Mouse (Mus musculus) lung, embryonic 16.5 days (tissue): ENCODE results near the gene Sh3pxd2a. TPM values are rescaled to one million over a fixed set of nuclear protein-coding genes. Genes with fewer than 3 reads are reported as not detected.

Experiments used
- ATAC-seq: fragments of 200-750 bp; cut with Nextera tagmentation; 2 replicates; pipeline ENCODE4 v1.8.0; 2017; ENCODE audit warnings: low read depth, mild to moderate bottlenecking, moderate library complexity
- H3K27ac ChIP-seq: fragments of 300-500 bp; sonication (generic); 2 replicates; pipeline ENCODE4 v1.5.1; 2014; ENCODE audit warnings: mild to moderate bottlenecking, control low read depth, low read length
- H3K27me3 ChIP-seq: fragments of 300-500 bp; sonication (generic); 2 replicates; pipeline ENCODE4 v1.6.1; 2014; ENCODE audit warnings: low read depth, low read length, mixed read lengths; ENCODE audit not compliant: control insufficient read depth, insufficient read depth
- H3K36me3 ChIP-seq: fragments of 300-500 bp; sonication (generic); 2 replicates; pipeline ENCODE4 v1.6.1; 2014; ENCODE audit warnings: low read length; ENCODE audit not compliant: control insufficient read depth, insufficient read depth
- H3K4me1 ChIP-seq: fragments of 300-500 bp; sonication (generic); replicated peaks from 2 replicates; pipeline ENCODE4 v1.6.1; 2014; ENCODE audit warnings: low read length, mixed read lengths; ENCODE audit not compliant: control insufficient read depth, insufficient read depth
- H3K4me2 ChIP-seq: fragments of 300-500 bp; sonication (generic); 2 replicates; pipeline ENCODE4 v1.6.1; 2014; ENCODE audit warnings: low read depth, low read length, control low read depth
- H3K4me3 ChIP-seq: fragments of 300-500 bp; sonication (generic); 2 replicates; pipeline ENCODE4 v1.5.1; 2014; ENCODE audit warnings: mild to moderate bottlenecking, low read length, control low read depth
- H3K9ac ChIP-seq: fragments of 300-500 bp; sonication (generic); 2 replicates; pipeline ENCODE4 v1.6.1; 2014; ENCODE audit warnings: low read length, control low read depth
- H3K9me3 ChIP-seq: fragments of 300-500 bp; sonication (generic); 2 replicates; pipeline ENCODE4 v1.6.1; 2016; ENCODE audit warnings: low read length; ENCODE audit not compliant: control insufficient read depth
- WGBS: fragments of 180-500 bp; shearing (Covaris S2); extraction: QIAGEN DNeasy Blood & Tissue Kit; methylation state at CpG from one replicate; pipeline ENCODE4 v1.1.7; 2014; 5-methylcytosine and 5-hydroxymethylcytosine counted together
- polyA plus RNA-seq: library from polyadenylated mRNA; unstranded; fragments of >200 nt; fragmentation: Nextera tagmentation; extraction: Ambion mirVana; gene quantifications from 2 replicates; pipeline ENCODE4 v1.2.1, GENCODE M21; 2015

The Sh3pxd2a gene
- polyA plus RNA-seq = 6.1 and 6.6 TPM in 2 replicates

- Histone ChIP-seq H3K9me3 (0 out of 2 replicates have a peak, but pooled peaks cover 3% of the 10 kb centered on the region), H3K4me3 (peak within 1 kb of the TSS; percentile 67), H3K27ac (peak within 1 kb of the TSS; percentile 84), H3K4me2 (peak within 1 kb of the TSS; percentile 96), H3K4me1 (peaks cover 35% of the 10 kb centered on the region), H3K27me3 (no peaks in the 10 kb centered on the region), H3K9ac (peak within 1 kb of the TSS; percentile 82), H3K36me3 (no peaks in the 10 kb centered on the region)
- 1% methylated on average over 48 of the region's 70 CpGs for WGBS
- ATAC-seq = peak; percentile 95
Observed at GRCm38 (mm10) chr19:47464304-47465241, at the start of gene Sh3pxd2a. Gene Sh3pxd2a, minus strand, starts transcription at chr19:47464401.

- Histone ChIP-seq H3K9ac (no peak overlapping the region), H3K9me3 (no peaks in the 10 kb centered on the region), H3K4me1 (peaks cover 27% of the 10 kb centered on the region), H3K36me3 (peaks cover 11% of the 10 kb centered on the region), H3K27me3 (no peaks in the 10 kb centered on the region), H3K4me2 (no peak overlapping the region), H3K27ac (peak overlapping the region; percentile 30; the same call in 1 of the 2 replicates), H3K4me3 (no peak overlapping the region)
- no peak for ATAC-seq
- 53% methylated on average over 4 of the region's 4 CpGs for WGBS
Observed at GRCm38 (mm10) chr19:47513618-47513897, 49.4 kb upstream of the Sh3pxd2a start.

- peak overlapping the region; percentile 87 for H3K27ac ChIP-seq
- H3K36me3 ChIP-seq = peaks cover 11% of the 10 kb centered on the region
- 43% methylated on average over 21 of the region's 21 CpGs for WGBS
- ATAC-seq = no peak
- H3K27me3 ChIP-seq = no peaks in the 10 kb centered on the region
- H3K4me1 ChIP-seq = peaks cover 32% of the 10 kb centered on the region
- H3K9ac ChIP-seq = peak overlapping the region; percentile 6; the same call in 1 of the 2 replicates
- no peak overlapping the region; the same call in 1 of the 2 replicates for H3K4me2 ChIP-seq
- no peak overlapping the region for H3K4me3 ChIP-seq
- H3K9me3 ChIP-seq = no peaks in the 10 kb centered on the region
Observed at GRCm38 (mm10) chr19:47512794-47513617, 48.8 kb upstream of the Sh3pxd2a start.

- Histone ChIP-seq H3K4me2 (0 out of 2 replicates have a peak overlapping the region, but pooled peaks have one; percentile 15), H3K9me3 (no peaks in the 10 kb centered on the region), H3K4me3 (no peak overlapping the region), H3K4me1 (peaks cover 40% of the 10 kb centered on the region), H3K36me3 (peaks cover 11% of the 10 kb centered on the region), H3K27ac (peak overlapping the region; percentile 87), H3K9ac (no peak overlapping the region), H3K27me3 (no peaks in the 10 kb centered on the region)
- WGBS = 53% methylated on average over 6 of the region's 6 CpGs
- no peak for ATAC-seq
Observed at GRCm38 (mm10) chr19:47511958-47512357, 47.8 kb upstream of the Sh3pxd2a start.

- H3K4me3 ChIP-seq = no peak overlapping the region
- peak overlapping the region; percentile 87 for H3K27ac ChIP-seq
- H3K4me2 ChIP-seq = 0 out of 2 replicates have a peak overlapping the region, but pooled peaks have one; percentile 15
- H3K27me3 ChIP-seq = no peaks in the 10 kb centered on the region
- H3K9me3 ChIP-seq = no peaks in the 10 kb centered on the region
- peaks cover 40% of the 10 kb centered on the region for H3K4me1 ChIP-seq
- H3K36me3 ChIP-seq = peaks cover 11% of the 10 kb centered on the region
- H3K9ac ChIP-seq = no peak overlapping the region
- no peak for ATAC-seq
- WGBS = 64% methylated on average over 7 of the region's 7 CpGs
Observed at GRCm38 (mm10) chr19:47511294-47511675, 47.1 kb upstream of the Sh3pxd2a start.

GRCm38 (mm10) chr19:47510473-47511293, 46.5 kb upstream of the Sh3pxd2a start:
- Histone ChIP-seq H3K27me3 (no peaks in the 10 kb centered on the region), H3K36me3 (peaks cover 8% of the 10 kb centered on the region), H3K9ac (0 out of 2 replicates have a peak overlapping the region, but pooled peaks have one; percentile 45), H3K4me1 (peaks cover 40% of the 10 kb centered on the region), H3K4me2 (no peak overlapping the region), H3K9me3 (no peaks in the 10 kb centered on the region), H3K4me3 (no peak overlapping the region), H3K27ac (peak overlapping the region; percentile 89)
- WGBS = 45% methylated on average over 25 of the region's 25 CpGs
- peak; percentile 47 for ATAC-seq

- ATAC-seq = no peak
- 49% methylated on average over 7 of the region's 7 CpGs for WGBS
- peaks cover 40% of the 10 kb centered on the region for H3K4me1 ChIP-seq
Observed at GRCm38 (mm10) chr19:47510135-47510472, 45.9 kb upstream of the Sh3pxd2a start.

GRCm38 (mm10) chr19:47508771-47509281, 44.6 kb upstream of the Sh3pxd2a start:
- H3K4me2 ChIP-seq = peak overlapping the region; percentile 21; the same call in 1 of the 2 replicates
- H3K36me3 ChIP-seq = peaks cover 5% of the 10 kb centered on the region; the same call in 1 of the 2 replicates

More at GRCm38 (mm10) chr19:47510135-47510472, 45.9 kb upstream of the Sh3pxd2a start:
- Histone ChIP-seq H3K9me3 (no peaks in the 10 kb centered on the region), H3K9ac (no peak overlapping the region), H3K4me3 (no peak overlapping the region), H3K4me2 (no peak overlapping the region), H3K36me3 (peaks cover 8% of the 10 kb centered on the region; the same call in 1 of the 2 replicates), H3K27ac (peak overlapping the region; percentile 89), H3K27me3 (no peaks in the 10 kb centered on the region)

More at GRCm38 (mm10) chr19:47508771-47509281, 44.6 kb upstream of the Sh3pxd2a start:
- H3K27ac ChIP-seq = peak overlapping the region; percentile 89
- H3K9me3 ChIP-seq = no peaks in the 10 kb centered on the region
- WGBS = 29% methylated on average over 5 of the region's 5 CpGs
- no peaks in the 10 kb centered on the region for H3K27me3 ChIP-seq
- ATAC-seq = peak; percentile 70
- no peak overlapping the region for H3K4me3 ChIP-seq
- H3K4me1 ChIP-seq = peaks cover 40% of the 10 kb centered on the region
- no peak overlapping the region for H3K9ac ChIP-seq
